Mouse (Mus musculus) lung, adult 2 months (tissue): Measurements from ENCODE around the gene Sin3b.

Experiments used
- CTCF ChIP-seq: fragments of 200-500 bp; IDR thresholded peaks from 2 replicates; pipeline ENCODE4 v1.5.1; 2011; ENCODE audit warnings: mild to moderate bottlenecking, low read length, control low read depth; ENCODE audit not compliant: insufficient read depth
- POLR2A ChIP-seq: fragments of 200-500 bp; IDR thresholded peaks from 2 replicates; pipeline ENCODE4 v1.6.1; 2011; ENCODE audit warnings: low read depth, mild to moderate bottlenecking, control low read depth, low read length, borderline replicate concordance; ENCODE audit errors: extremely low read depth

- TF ChIP-seq POLR2A = no peak
- peak; percentile 76 for TF ChIP-seq CTCF
Observed at GRCm38 (mm10) chr8:72746061-72746460, 23.0 kb downstream of the Sin3b start.
